Mouse (Mus musculus) E14TG2a.4 (cell line): ENCODE results near the gene Clec4g.

Experiments used
- CTCF ChIP-seq: conservative IDR thresholded peaks from 2 replicates; pipeline ENCODE4 v1.5.1; 2014; ENCODE audit warnings: low read length
- POU5F1 ChIP-seq: IDR thresholded peaks from 2 replicates; pipeline ENCODE4 v1.6.1; 2014; ENCODE audit warnings: low read length, borderline replicate concordance

DNA sequence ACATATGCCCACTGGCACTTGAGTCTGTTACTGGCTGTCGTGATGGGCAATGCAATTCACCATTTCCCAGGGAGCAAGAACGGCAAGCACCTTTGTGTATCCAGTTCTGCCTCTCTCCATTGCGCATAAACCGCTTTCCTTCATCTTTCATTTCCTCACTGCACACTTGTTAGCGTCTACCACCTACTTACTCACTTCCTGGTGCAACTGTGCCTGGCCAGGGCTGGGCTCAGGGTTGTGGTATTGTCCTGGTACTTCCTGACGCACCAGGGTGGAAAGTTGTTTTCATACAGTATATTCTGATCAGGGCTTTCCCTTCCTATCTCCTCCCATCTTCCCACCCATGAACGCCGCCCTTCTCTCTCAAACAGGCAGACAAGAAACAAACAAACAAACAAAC is 59.6 kb downstream of the Clec4g start:
- TF ChIP-seq CTCF (no peak), POU5F1 (no peak)
